Mouse (Mus musculus): ENCODE measurements at regions not wholly inside any gene's neighbourhood (a gene's known extent, or its start where the extent isn't known, plus 50 kb on each side); places are given as distances from the start of the nearest gene placed in this dataset.

DNA sequence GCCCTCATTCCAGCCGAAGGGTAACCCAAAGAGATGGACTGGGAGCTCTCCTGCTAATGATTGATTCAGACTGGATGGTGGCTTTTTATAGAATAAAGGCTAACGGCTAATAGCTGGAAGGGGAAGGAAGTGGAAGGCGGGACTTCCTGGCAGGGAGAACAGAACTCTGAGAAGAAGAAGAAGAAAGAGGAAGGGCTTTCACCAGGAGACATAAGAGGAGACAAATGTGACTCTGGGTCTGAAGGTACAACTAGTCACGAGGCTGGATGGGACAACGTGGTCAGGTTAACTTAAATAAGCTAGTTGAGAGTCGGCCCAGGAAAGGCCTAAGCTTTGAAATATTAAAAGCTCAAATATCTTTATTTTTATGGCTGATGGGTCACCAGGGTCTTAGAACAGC, 224.8 kb upstream of the Jarid2 start:
- H3K36me3 ChIP-seq (ENCODE audit: control insufficient read depth, insufficient read depth, low read length): no peaks in the 10 kb centered on the region
- no peak overlapping the region for H3K9ac ChIP-seq (ENCODE audit: low read depth, low read length)
- no peaks in the 10 kb centered on the region for H3K9me3 ChIP-seq (replicated peaks; ENCODE audit: control insufficient read depth, low read length)
- 75% methylated on average over 6 of the region's 6 CpGs for WGBS (ENCODE audit: insufficient replicate concordance)
- ATAC-seq (replicated peaks; ENCODE audit: insufficient number of reproducible peaks, low FRiP score, low TSS enrichment): no peak
- H3K4me2 ChIP-seq: no peak overlapping the region
- H3K27ac ChIP-seq (ENCODE audit: low read depth, low read length): no peak overlapping the region
- peaks cover 15% of the 10 kb centered on the region for H3K4me1 ChIP-seq (ENCODE audit: control insufficient read depth, insufficient read depth, low read length)
- no peak overlapping the region for H3K4me3 ChIP-seq (ENCODE audit: low read depth, low read length)
- H3K27me3 ChIP-seq (ENCODE audit: control insufficient read depth, insufficient read depth, low read length): no peaks in the 10 kb centered on the region

- Histone ChIP-seq H3K9me3 (replicated peaks; ENCODE audit: control insufficient read depth, low read length) (no peaks in the 10 kb centered on the region), H3K4me2 (no peak overlapping the region), H3K36me3 (ENCODE audit: control insufficient read depth, insufficient read depth, low read length) (no peaks in the 10 kb centered on the region), H3K4me3 (ENCODE audit: low read depth, low read length) (no peak overlapping the region), H3K27ac (ENCODE audit: low read depth, low read length) (no peak overlapping the region), H3K9ac (ENCODE audit: low read depth, low read length) (no peak overlapping the region), H3K27me3 (ENCODE audit: control insufficient read depth, insufficient read depth, low read length) (no peaks in the 10 kb centered on the region), H3K4me1 (ENCODE audit: control insufficient read depth, insufficient read depth, low read length) (peaks cover 12% of the 10 kb centered on the region)
- ATAC-seq (replicated peaks; ENCODE audit: insufficient number of reproducible peaks, low FRiP score, low TSS enrichment): no peak
- 58% methylated on average over 5 of the region's 5 CpGs for WGBS (ENCODE audit: insufficient replicate concordance)
These were observed 222.3 kb upstream of the Jarid2 start for GRCm38 (mm10) chr13:44506975-44507374.

DNA sequence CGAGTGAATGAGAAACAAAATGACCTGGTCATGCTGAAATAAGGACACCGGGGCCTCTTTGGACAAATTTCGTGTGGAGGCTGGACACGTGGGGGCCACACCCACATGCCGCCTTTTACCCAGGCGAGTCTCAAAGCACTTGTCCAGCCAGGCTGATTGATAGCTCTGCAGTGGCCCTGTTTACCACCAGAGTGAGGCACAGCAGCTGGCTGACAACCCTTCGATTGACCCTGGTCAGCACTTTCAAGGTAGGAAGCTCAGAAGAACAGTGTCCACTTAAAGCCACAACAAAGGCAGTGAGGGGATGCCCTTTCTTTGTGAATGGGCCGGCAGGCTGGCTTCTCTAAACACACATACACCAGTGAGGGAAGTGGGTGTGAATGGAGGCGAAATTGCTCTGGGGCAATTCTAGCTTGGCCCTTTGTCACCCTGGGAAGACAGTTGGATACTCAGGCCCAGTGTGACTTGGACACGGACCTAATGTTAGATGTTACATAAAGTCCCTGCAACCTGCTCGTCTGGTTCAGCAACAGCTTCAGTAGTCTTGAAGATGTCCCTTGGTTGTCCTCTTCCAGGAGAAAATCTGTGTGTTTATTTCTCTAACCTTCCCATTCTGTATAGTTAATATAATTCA, 219.6 kb upstream of the Jarid2 start:
- Histone ChIP-seq H3K4me1 (ENCODE audit: control insufficient read depth, insufficient read depth, low read length) (peaks cover 3% of the 10 kb centered on the region), H3K4me2 (no peak overlapping the region), H3K36me3 (ENCODE audit: control insufficient read depth, insufficient read depth, low read length) (no peaks in the 10 kb centered on the region), H3K4me3 (ENCODE audit: low read depth, low read length) (no peak overlapping the region), H3K27ac (ENCODE audit: low read depth, low read length) (no peak overlapping the region), H3K9me3 (replicated peaks; ENCODE audit: control insufficient read depth, low read length) (no peaks in the 10 kb centered on the region), H3K27me3 (ENCODE audit: control insufficient read depth, insufficient read depth, low read length) (no peaks in the 10 kb centered on the region), H3K9ac (ENCODE audit: low read depth, low read length) (no peak overlapping the region)
- ATAC-seq (replicated peaks; ENCODE audit: insufficient number of reproducible peaks, low FRiP score, low TSS enrichment): no peak
- 33% methylated on average over 11 of the region's 11 CpGs for WGBS (ENCODE audit: insufficient replicate concordance)

DNA sequence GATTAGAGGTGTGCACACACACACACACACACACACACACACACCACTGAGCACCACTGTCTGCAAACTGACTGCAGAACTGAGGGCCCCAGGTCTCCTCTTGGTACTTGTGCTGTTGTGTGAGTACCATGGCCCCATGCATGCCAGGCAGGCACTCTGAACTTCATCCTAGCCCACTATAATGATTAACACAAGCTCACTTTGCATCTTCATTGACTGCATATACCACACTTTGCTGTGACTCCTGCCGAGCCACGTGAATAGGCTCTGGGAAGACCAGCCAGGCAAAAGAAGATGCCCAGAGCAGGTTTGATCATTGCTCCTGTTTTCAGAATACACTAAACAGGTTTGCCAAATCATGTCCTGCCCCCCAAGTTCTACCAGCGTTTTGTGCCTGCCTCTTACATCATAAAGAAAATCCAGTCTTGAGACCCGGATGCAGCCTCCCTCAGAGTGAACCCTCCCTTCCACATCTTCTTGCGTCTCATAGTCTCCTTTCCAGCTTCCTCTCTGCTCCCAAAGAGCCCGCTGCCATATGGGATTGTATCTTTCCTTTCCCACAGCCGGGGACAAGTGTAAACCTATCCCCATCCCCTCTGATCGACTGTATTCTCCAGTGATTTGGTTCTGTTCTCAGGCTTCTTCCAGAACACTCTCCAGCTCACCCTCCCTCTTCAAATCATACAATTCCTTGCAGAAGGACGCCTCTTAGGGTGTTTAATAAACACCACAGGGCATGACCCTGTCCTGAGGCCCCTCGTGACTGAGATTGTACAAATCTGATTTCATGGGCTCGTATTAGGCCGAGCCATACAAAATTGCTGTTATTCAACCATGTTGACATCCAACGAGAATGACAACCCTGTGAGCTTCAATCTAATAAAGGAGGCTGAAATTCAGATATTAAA, 215.6 kb upstream of the Jarid2 start:
- WGBS (ENCODE audit: insufficient replicate concordance): 71% methylated on average over 13 of the region's 13 CpGs
- no peak overlapping the region for H3K9ac ChIP-seq (ENCODE audit: low read depth, low read length)
- H3K4me2 ChIP-seq: no peak overlapping the region
- no peaks in the 10 kb centered on the region for H3K27me3 ChIP-seq (ENCODE audit: control insufficient read depth, insufficient read depth, low read length)
- no peak overlapping the region for H3K4me3 ChIP-seq (ENCODE audit: low read depth, low read length)
- H3K36me3 ChIP-seq (ENCODE audit: control insufficient read depth, insufficient read depth, low read length): no peaks in the 10 kb centered on the region
- no peak for ATAC-seq (replicated peaks; ENCODE audit: insufficient number of reproducible peaks, low FRiP score, low TSS enrichment)
- peaks cover 3% of the 10 kb centered on the region; the same call in 1 of the 2 replicates for H3K4me1 ChIP-seq (ENCODE audit: control insufficient read depth, insufficient read depth, low read length)
- no peaks in the 10 kb centered on the region for H3K9me3 ChIP-seq (replicated peaks; ENCODE audit: control insufficient read depth, low read length)
- no peak overlapping the region for H3K27ac ChIP-seq (ENCODE audit: low read depth, low read length)

DNA sequence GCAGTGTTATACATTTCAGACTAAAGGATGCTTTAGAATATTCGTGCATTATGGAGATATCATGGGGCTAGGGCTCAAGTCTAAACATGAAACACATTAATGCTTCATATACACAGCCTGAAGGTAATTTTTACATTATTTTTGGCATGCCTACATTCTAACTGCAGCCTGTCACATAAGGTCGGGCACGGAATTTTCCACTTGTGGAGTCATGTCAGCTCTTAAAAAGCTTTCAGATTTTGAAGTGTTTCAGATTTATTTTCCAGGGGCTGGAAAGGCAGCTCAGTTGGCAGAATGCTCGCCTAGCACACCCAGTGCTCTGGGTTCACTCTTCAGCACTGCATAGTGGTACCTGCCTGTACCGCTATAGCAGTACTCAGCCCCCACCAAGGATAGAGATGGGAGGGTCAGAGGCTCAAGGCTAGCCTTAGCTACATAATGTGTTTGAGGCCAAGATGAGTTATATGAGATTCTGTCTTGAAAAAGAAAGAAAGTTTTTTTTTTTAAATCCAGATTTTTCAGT, 214.6 kb upstream of the Jarid2 start:
- Histone ChIP-seq H3K27me3 (ENCODE audit: control insufficient read depth, insufficient read depth, low read length) (no peaks in the 10 kb centered on the region), H3K9ac (ENCODE audit: low read depth, low read length) (no peak overlapping the region), H3K36me3 (ENCODE audit: control insufficient read depth, insufficient read depth, low read length) (no peaks in the 10 kb centered on the region), H3K27ac (ENCODE audit: low read depth, low read length) (no peak overlapping the region), H3K9me3 (replicated peaks; ENCODE audit: control insufficient read depth, low read length) (no peaks in the 10 kb centered on the region), H3K4me3 (ENCODE audit: low read depth, low read length) (no peak overlapping the region), H3K4me2 (no peak overlapping the region), H3K4me1 (ENCODE audit: control insufficient read depth, insufficient read depth, low read length) (peaks cover under 1% of the 10 kb centered on the region; the same call in 1 of the 2 replicates)
- WGBS (ENCODE audit: insufficient replicate concordance): 62% methylated on average over 5 of the region's 5 CpGs
- no peak for ATAC-seq (replicated peaks; ENCODE audit: insufficient number of reproducible peaks, low FRiP score, low TSS enrichment)

- 59% methylated on average over 4 of the region's 4 CpGs for WGBS (ENCODE audit: insufficient replicate concordance)
- H3K36me3 ChIP-seq (ENCODE audit: control insufficient read depth, insufficient read depth, low read length): no peaks in the 10 kb centered on the region
- no peaks in the 10 kb centered on the region for H3K9me3 ChIP-seq (replicated peaks; ENCODE audit: control insufficient read depth, low read length)
- no peaks in the 10 kb centered on the region for H3K27me3 ChIP-seq (ENCODE audit: control insufficient read depth, insufficient read depth, low read length)
- no peak overlapping the region for H3K4me3 ChIP-seq (ENCODE audit: low read depth, low read length)
- H3K4me1 ChIP-seq (ENCODE audit: control insufficient read depth, insufficient read depth, low read length): no peaks in the 10 kb centered on the region
- H3K27ac ChIP-seq (ENCODE audit: low read depth, low read length): no peak overlapping the region
- ATAC-seq (replicated peaks; ENCODE audit: insufficient number of reproducible peaks, low FRiP score, low TSS enrichment): no peak
- no peak overlapping the region for H3K9ac ChIP-seq (ENCODE audit: low read depth, low read length)
- H3K4me2 ChIP-seq: no peak overlapping the region
These were observed 212.4 kb upstream of the Jarid2 start for GRCm38 (mm10) chr13:44516863-44517262.

DNA sequence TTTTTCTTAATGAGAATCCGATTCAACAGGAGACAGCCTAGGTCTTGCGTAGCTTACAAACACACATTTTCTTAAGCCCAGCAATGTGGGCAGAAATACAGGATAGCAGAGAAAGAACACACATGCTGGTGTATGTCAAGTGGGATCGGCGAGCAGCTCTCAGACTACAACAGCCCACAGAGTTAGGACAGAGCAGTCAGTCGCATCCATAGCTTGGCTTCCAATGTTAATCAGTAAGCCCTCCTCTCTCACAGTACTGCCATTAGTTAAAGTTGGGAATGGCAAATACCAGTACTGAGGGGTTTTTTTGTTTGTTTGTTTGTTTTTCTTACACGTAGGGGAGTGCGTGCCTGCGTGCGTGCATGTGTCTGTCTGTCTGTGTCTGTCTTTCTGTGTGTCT, 212.0 kb upstream of the Jarid2 start:
- H3K9me3 ChIP-seq (replicated peaks; ENCODE audit: control insufficient read depth, low read length): no peaks in the 10 kb centered on the region
- no peaks in the 10 kb centered on the region for H3K27me3 ChIP-seq (ENCODE audit: control insufficient read depth, insufficient read depth, low read length)
- no peaks in the 10 kb centered on the region for H3K36me3 ChIP-seq (ENCODE audit: control insufficient read depth, insufficient read depth, low read length)
- no peak overlapping the region for H3K27ac ChIP-seq (ENCODE audit: low read depth, low read length)
- H3K4me3 ChIP-seq (ENCODE audit: low read depth, low read length): no peak overlapping the region
- 79% methylated on average over 9 of the region's 9 CpGs for WGBS (ENCODE audit: insufficient replicate concordance)
- H3K9ac ChIP-seq (ENCODE audit: low read depth, low read length): no peak overlapping the region
- no peak for ATAC-seq (replicated peaks; ENCODE audit: insufficient number of reproducible peaks, low FRiP score, low TSS enrichment)
- no peak overlapping the region for H3K4me2 ChIP-seq
- no peaks in the 10 kb centered on the region for H3K4me1 ChIP-seq (ENCODE audit: control insufficient read depth, insufficient read depth, low read length)

- Histone ChIP-seq H3K4me3 (ENCODE audit: low read depth, low read length) (no peak overlapping the region), H3K4me1 (ENCODE audit: control insufficient read depth, insufficient read depth, low read length) (no peaks in the 10 kb centered on the region), H3K27me3 (ENCODE audit: control insufficient read depth, insufficient read depth, low read length) (no peaks in the 10 kb centered on the region), H3K9ac (ENCODE audit: low read depth, low read length) (no peak overlapping the region), H3K4me2 (no peak overlapping the region), H3K27ac (ENCODE audit: low read depth, low read length) (no peak overlapping the region), H3K36me3 (ENCODE audit: control insufficient read depth, insufficient read depth, low read length) (no peaks in the 10 kb centered on the region), H3K9me3 (replicated peaks; ENCODE audit: control insufficient read depth, low read length) (no peaks in the 10 kb centered on the region)
- 82% methylated on average over 4 of the region's 4 CpGs for WGBS (ENCODE audit: insufficient replicate concordance)
- no peak for ATAC-seq (replicated peaks; ENCODE audit: insufficient number of reproducible peaks, low FRiP score, low TSS enrichment)
These were observed 211.1 kb upstream of the Jarid2 start for GRCm38 (mm10) chr13:44518215-44518614.
